Mouse (Mus musculus): ENCODE measurements around the gene Nek1.

DNA sequence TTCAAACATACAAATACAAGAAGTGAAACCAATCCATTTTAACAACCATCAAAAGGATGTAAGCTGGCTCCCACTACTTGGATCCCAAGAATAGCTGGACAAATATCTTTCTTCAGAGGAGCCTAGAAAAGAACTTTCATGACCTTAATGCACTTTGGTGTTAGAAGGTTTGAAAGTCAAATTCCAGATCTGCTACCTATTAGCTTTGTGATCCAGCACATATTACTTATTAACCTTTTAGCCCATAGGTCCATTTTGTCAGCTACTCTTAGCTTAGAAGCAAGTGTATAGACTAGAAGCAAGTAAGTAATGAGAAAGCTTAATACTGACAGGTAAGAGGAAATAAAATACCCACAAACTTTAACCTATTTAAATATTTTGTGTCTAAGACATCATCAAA lies 45.5 kb upstream of the Nek1 start:
- TF ChIP-seq POLR2A (IDR thresholded peaks at IDR 0.05; ENCODE audit: control insufficient read depth, low read depth, low read length) = no peak
- TF ChIP-seq CTCF (IDR thresholded peaks at IDR 0.05; ENCODE audit: control insufficient read depth, insufficient read depth, insufficient replicate concordance, low read depth, low read length) = no peak
